Mouse (Mus musculus) liver, embryonic 14.5 days (tissue): ENCODE measurements around the gene Glrx.

Experiments used
- CTCF ChIP-seq: IDR thresholded peaks from 2 replicates; pipeline ENCODE4 v1.5.1; 2016; ENCODE audit warnings: antibody characterized with exemption, low read depth, control low read depth
- EP300 ChIP-seq: IDR thresholded peaks from 2 replicates; pipeline ENCODE4 v1.6.1; 2016; ENCODE audit warnings: antibody characterized with exemption, low read depth

DNA sequence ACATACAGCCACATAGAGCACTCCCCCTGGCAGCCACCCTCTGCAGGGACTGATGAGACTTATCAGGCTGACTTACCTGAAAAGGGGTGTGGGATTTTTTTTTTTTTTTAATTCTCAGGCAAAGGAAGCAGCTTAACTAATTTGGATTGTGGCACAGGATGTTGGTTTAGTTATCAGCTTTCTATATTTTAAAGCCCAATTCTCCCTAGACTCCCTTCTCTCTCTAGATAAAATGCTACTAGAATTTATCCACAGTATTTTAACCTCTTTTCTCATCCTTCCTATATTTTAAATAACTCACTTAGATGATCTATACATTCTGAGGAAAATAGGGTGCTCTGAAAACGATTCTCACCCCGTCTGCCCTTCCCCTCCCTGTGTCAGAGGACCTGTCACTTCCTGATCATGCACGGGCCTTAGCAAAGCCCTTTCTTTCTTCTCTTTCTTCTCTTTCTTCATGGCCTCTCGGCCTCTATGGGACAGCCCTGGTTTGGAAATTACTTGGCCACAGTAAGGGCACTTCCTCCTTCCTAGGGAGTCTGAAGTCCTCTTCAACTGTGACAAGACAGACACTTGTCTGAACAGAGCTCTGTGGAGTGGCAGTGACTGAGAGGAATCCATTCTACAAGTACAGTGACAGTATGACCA lies 6.0 kb downstream of the Glrx start:
- TF ChIP-seq CTCF (no peak), EP300 (no peak)
